Mouse (Mus musculus): ENCODE data around the gene Ddx41. TPM values are rescaled to one million over a fixed set of nuclear protein-coding genes. Genes with fewer than 3 reads are reported as not detected.
"Not testable (repeated sequence)": the region's sequence is repeated elsewhere in the genome, so short reads cannot be mapped to it uniquely, and the experiment has no call there.

The Ddx41 gene
- polyA plus RNA-seq (2014; fragmentation: Nextera tagmentation; extraction: Ambion mirVana): 49.5 and 51.1 TPM in 2 replicates

DNA sequence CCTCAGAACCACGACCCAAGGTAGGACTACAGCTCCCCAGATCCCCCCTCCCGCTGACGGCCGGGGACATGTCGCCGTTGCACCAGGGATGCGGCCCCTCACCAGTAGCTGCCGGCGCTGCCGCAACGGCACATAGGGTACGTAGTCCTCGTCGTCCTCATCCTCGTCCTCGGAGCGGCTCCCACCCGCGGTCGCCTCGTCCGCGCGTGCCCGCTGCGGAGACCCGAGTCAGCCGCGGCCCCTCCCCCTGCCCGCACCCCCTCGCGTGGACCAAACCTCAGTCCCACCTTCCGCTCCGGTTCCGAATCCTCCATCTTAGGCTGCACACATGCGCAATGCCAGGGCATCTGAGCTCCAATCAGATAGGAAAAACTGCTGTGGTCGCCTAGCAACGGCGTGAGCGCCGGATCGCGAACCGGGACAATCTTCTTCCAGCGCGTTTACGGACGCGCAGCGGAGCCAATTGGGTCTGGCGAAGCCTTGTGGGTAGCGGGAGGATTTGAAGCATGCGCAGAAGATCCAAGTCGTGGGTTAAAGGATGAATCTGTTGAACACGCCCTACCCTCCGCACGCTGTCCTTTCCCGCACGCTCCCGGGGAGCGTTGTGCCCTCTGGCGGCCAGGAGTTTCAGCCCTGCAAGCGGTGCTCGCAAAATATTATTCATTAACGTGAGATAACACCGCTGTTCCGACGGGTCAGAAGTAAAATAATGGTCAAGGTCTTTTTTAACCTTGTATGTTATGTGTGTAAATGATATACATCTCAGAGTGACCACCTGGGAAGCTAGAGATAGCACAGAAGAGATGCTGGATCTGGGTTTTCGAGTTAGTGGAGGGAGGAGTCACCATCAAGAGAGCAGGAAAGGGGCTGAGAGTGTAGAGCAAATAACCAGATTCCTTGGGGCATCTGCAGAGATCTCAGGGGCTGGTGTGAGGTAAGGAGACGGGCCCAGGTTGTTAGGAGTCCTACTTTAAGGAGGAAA is at the start of gene Ddx41:
Gene Ddx41, minus strand, starts transcription at position 465 of the 982 bp plus-strand sequence.
- Histone ChIP-seq H3K4me3 (replicated peaks; ENCODE audit: low read length) (peak within 1 kb of the TSS; percentile 77), H3K27me3 (ENCODE audit: control insufficient read depth, insufficient read depth, low read length) (no peaks in the 10 kb centered on the region), H3K27ac (peak within 1 kb of the TSS; percentile 84), H3K4me1 (replicated peaks; ENCODE audit: control insufficient read depth, insufficient read depth, low read length) (peaks cover 9% of the 10 kb centered on the region), H3K9ac (peak within 1 kb of the TSS; percentile 86), H3K4me2 (replicated peaks) (peak within 1 kb of the TSS; percentile 83), H3K36me3 (replicated peaks; ENCODE audit: control insufficient read depth, insufficient read depth) (peaks cover 80% of the 10 kb centered on the region), H3K9me3 (ENCODE audit: control insufficient read depth, low read length) (no peaks in the 10 kb centered on the region)
- WGBS: under 1% methylated on average over 70 of the region's 70 CpGs
- peak; percentile 98 for DNase-seq (ENCODE audit: low spot score)
- ATAC-seq (ENCODE audit: low FRiP score): peak; percentile 97

GRCm38 (mm10) chr13:55578086-55578485 is 41.6 kb upstream of the Ddx41 start:
- DNase-seq (ENCODE audit: low spot score): no peak
- Histone ChIP-seq H3K4me2 (replicated peaks) (no peak overlapping the region), H3K36me3 (replicated peaks; ENCODE audit: control insufficient read depth, insufficient read depth) (no peaks in the 10 kb centered on the region), H3K27me3 (ENCODE audit: control insufficient read depth, insufficient read depth, low read length) (no peaks in the 10 kb centered on the region), H3K9me3 (ENCODE audit: control insufficient read depth, low read length) (no peaks in the 10 kb centered on the region), H3K27ac (no peak overlapping the region), H3K4me1 (replicated peaks; ENCODE audit: control insufficient read depth, insufficient read depth, low read length) (no peaks in the 10 kb centered on the region), H3K9ac (no peak overlapping the region), H3K4me3 (replicated peaks; ENCODE audit: low read length) (no peak overlapping the region)
- no peak for ATAC-seq (ENCODE audit: low FRiP score)
- WGBS: 84% methylated on average over 4 of the region's 4 CpGs

- H3K9me3 ChIP-seq (ENCODE audit: control insufficient read depth, low read length); H3K9ac ChIP-seq; H3K4me2 ChIP-seq (replicated peaks); H3K36me3 ChIP-seq (replicated peaks; ENCODE audit: control insufficient read depth, insufficient read depth); H3K27me3 ChIP-seq (ENCODE audit: control insufficient read depth, insufficient read depth, low read length); ATAC-seq (ENCODE audit: low FRiP score); H3K4me1 ChIP-seq (replicated peaks; ENCODE audit: control insufficient read depth, insufficient read depth, low read length); DNase-seq (ENCODE audit: low spot score); H3K4me3 ChIP-seq (replicated peaks; ENCODE audit: low read length); H3K27ac ChIP-seq: not testable (repeated sequence)
- WGBS: 92% methylated on average over 7 of the region's 7 CpGs
Measured at GRCm38 (mm10) chr13:55576872-55577271, 40.4 kb upstream of the Ddx41 start.

- 64% methylated on average over 5 of the region's 5 CpGs for WGBS
- Histone ChIP-seq H3K9me3 (ENCODE audit: control insufficient read depth, low read length) (no peaks in the 10 kb centered on the region), H3K9ac (no peak overlapping the region), H3K27me3 (ENCODE audit: control insufficient read depth, insufficient read depth, low read length) (no peaks in the 10 kb centered on the region), H3K36me3 (replicated peaks; ENCODE audit: control insufficient read depth, insufficient read depth) (no peaks in the 10 kb centered on the region), H3K4me1 (replicated peaks; ENCODE audit: control insufficient read depth, insufficient read depth, low read length) (peaks cover 9% of the 10 kb centered on the region), H3K4me2 (replicated peaks) (no peak overlapping the region), H3K27ac (no peak overlapping the region), H3K4me3 (replicated peaks; ENCODE audit: low read length) (no peak overlapping the region)
- ATAC-seq (ENCODE audit: low FRiP score): no peak
- no peak for DNase-seq (ENCODE audit: low spot score)
Measured at GRCm38 (mm10) chr13:55575932-55576331, 39.5 kb upstream of the Ddx41 start.

GRCm38 (mm10) chr13:55574321-55574720 is 37.9 kb upstream of the Ddx41 start:
- Histone ChIP-seq H3K9ac (no peak overlapping the region), H3K36me3 (replicated peaks; ENCODE audit: control insufficient read depth, insufficient read depth) (no peaks in the 10 kb centered on the region), H3K9me3 (ENCODE audit: control insufficient read depth, low read length) (no peaks in the 10 kb centered on the region), H3K4me1 (replicated peaks; ENCODE audit: control insufficient read depth, insufficient read depth, low read length) (peaks cover 12% of the 10 kb centered on the region), H3K4me3 (replicated peaks; ENCODE audit: low read length) (no peak overlapping the region), H3K27me3 (ENCODE audit: control insufficient read depth, insufficient read depth, low read length) (no peaks in the 10 kb centered on the region), H3K4me2 (replicated peaks) (no peak overlapping the region), H3K27ac (no peak overlapping the region)
- DNase-seq (ENCODE audit: low spot score): peak; percentile 30
- no peak for ATAC-seq (ENCODE audit: low FRiP score)
- 71% methylated on average over 5 of the region's 5 CpGs for WGBS

DNA sequence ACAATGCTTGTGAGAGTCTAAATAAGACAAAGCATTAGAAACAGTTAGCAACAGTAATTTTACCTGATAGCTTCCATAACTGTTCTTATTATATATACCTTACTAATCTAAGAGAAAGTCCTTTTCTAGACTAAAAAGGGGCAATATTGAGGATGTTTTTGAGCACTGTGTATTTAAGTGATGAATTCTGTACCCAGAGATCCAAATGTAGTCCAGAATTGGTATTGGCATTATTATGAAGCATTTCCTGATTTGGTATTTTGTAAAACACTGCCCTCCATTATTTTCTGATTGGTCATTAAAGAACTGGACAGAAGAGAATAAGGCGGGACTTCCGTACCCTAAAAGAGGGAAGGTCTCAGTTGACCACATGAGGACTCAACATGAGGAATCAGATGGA is 37.0 kb upstream of the Ddx41 start, which contains the start of gene Tmed9:
Gene Tmed9, plus strand, starts transcription at position 301 of the 400 bp plus-strand sequence.
- H3K9me3 ChIP-seq (ENCODE audit: control insufficient read depth, low read length): no peaks in the 10 kb centered on the region
- no peak for DNase-seq (ENCODE audit: low spot score)
- 99% methylated on average over 2 of the region's 2 CpGs for WGBS

GRCm38 (mm10) chr13:55571977-55572376 is 35.5 kb upstream of the Ddx41 start:
- DNase-seq (ENCODE audit: low spot score) (no peak), ATAC-seq (ENCODE audit: low FRiP score) (no peak)
- H3K4me2 ChIP-seq (replicated peaks): peak overlapping the region; percentile 59
- no peaks in the 10 kb centered on the region for H3K9me3 ChIP-seq (ENCODE audit: control insufficient read depth, low read length)
- H3K4me3 ChIP-seq (replicated peaks; ENCODE audit: low read length): peak overlapping the region; percentile 98; the same call in 1 of the 2 replicates
- no peak overlapping the region for H3K9ac ChIP-seq
- no peaks in the 10 kb centered on the region for H3K27me3 ChIP-seq (ENCODE audit: control insufficient read depth, insufficient read depth, low read length)
- H3K36me3 ChIP-seq (replicated peaks; ENCODE audit: control insufficient read depth, insufficient read depth): peaks cover 3% of the 10 kb centered on the region; the same call in 1 of the 2 replicates
- H3K27ac ChIP-seq: no peak overlapping the region
- 81% methylated on average over 2 of the region's 2 CpGs for WGBS
- H3K4me1 ChIP-seq (replicated peaks; ENCODE audit: control insufficient read depth, insufficient read depth, low read length): peaks cover 24% of the 10 kb centered on the region

More for the DNA sequence above, 37.0 kb upstream of the Ddx41 start, which contains the start of gene Tmed9:
- Histone ChIP-seq H3K4me1 (replicated peaks; ENCODE audit: control insufficient read depth, insufficient read depth, low read length) (peaks cover 17% of the 10 kb centered on the region), H3K36me3 (replicated peaks; ENCODE audit: control insufficient read depth, insufficient read depth) (no peaks in the 10 kb centered on the region; the same call in 1 of the 2 replicates), H3K4me3 (replicated peaks; ENCODE audit: low read length) (no peak within 1 kb of the TSS), H3K27ac (no peak within 1 kb of the TSS), H3K27me3 (ENCODE audit: control insufficient read depth, insufficient read depth, low read length) (no peaks in the 10 kb centered on the region), H3K4me2 (replicated peaks) (no peak within 1 kb of the TSS), H3K9ac (no peak within 1 kb of the TSS)
- no peak for ATAC-seq (ENCODE audit: low FRiP score)

DNA sequence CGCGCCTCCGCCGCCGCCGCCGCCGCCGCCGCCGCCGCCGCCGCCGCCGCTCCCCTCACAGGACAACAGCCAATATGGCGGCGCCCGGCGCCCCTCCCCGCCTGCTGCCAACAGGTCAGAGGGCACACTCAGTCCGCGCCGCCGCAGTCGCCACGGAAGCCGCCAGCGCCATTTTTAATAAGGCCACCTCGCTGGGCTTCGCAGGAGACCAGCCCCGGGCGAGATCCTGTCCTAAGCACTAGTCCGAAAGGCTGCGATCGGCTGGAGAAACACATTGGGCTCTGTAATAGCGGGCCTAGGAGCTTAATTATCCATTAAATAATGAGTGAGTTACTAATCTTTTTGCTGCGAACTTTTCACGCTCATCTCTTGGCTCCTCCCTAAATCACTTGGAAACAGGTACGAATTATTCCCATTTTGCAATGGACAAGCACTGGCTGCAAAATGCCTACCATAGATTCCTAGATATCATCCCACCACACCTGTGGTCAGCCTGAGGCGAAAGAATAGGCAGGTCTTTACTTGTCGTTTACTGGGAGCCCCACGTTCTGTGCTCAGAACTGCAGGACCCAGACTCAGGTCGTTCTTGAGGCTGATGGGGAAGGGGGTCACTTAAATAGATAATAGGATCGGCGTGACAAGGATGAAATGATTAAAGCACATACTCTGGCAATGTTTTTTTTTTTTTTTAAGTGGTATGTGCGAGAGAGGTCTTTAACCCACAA is 34.7 kb upstream of the Ddx41 start, which contains the start of gene Fam193b:
Gene Fam193b, minus strand, starts transcription at position 94 of the 725 bp plus-strand sequence.
- Histone ChIP-seq H3K27ac (peak within 1 kb of the TSS; percentile 94), H3K9me3 (ENCODE audit: control insufficient read depth, low read length) (no peaks in the 10 kb centered on the region), H3K4me3 (replicated peaks; ENCODE audit: low read length) (peak within 1 kb of the TSS; percentile 98), H3K4me1 (replicated peaks; ENCODE audit: control insufficient read depth, insufficient read depth, low read length) (peaks cover 24% of the 10 kb centered on the region), H3K9ac (peak within 1 kb of the TSS; percentile 97), H3K36me3 (replicated peaks; ENCODE audit: control insufficient read depth, insufficient read depth) (peaks cover 11% of the 10 kb centered on the region), H3K27me3 (ENCODE audit: control insufficient read depth, insufficient read depth, low read length) (no peaks in the 10 kb centered on the region), H3K4me2 (replicated peaks) (peak within 1 kb of the TSS; percentile 59)
- DNase-seq (ENCODE audit: low spot score) (peak; percentile 90), ATAC-seq (ENCODE audit: low FRiP score) (peak; percentile 89)
- 2% methylated on average over 31 of the region's 47 CpGs for WGBS

Data from hindbrain, embryonic 14.5 days (tissue).